Mouse (Mus musculus) thymus, adult 2 months (tissue): ENCODE data around the gene Dusp6.

Experiments
- CTCF ChIP-seq: fragments of 200-500 bp; IDR thresholded peaks from 2 replicates; pipeline ENCODE4 v1.5.1; 2012; ENCODE audit warnings: mild to moderate bottlenecking, control low read depth, low read length, moderate library complexity, borderline replicate concordance; ENCODE audit not compliant: control insufficient read depth, poor library complexity, insufficient read depth; ENCODE audit errors: extremely low read depth
- POLR2A ChIP-seq: fragments of 200-500 bp; IDR thresholded peaks from 2 replicates; pipeline ENCODE4 v1.6.1; 2012; ENCODE audit warnings: mild to moderate bottlenecking, low read length, control low read depth, moderate library complexity; ENCODE audit not compliant: control insufficient read depth, poor library complexity, insufficient read depth; ENCODE audit errors: extremely low read depth

DNA sequence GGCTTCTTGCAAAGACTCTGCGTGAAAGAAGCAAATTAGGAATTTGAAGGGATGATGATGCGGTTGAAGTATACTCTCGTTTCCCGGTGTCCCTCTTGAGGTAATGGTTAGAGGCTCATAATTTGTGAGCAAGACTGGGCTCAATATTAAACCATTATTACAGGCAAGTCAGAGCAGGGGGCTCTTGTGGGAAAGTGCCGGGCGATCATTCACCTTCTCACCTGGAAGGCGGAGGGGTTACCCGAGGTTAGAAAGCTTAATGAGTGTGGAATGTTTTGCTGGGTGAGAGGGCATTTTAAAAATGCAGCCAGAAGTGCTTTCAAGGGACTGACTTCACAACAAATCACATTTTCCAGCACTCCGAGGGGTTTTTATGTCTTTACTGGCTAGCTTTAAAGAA is 36.3 kb downstream of the Dusp6 start:
- TF ChIP-seq CTCF (no peak), POLR2A (no peak)
